Mouse (Mus musculus) erythroblast, adult 5-6 weeks (primary cell): Measurements from ENCODE around the gene Exph5. TPM values are rescaled to one million over a fixed set of nuclear protein-coding genes. Genes with fewer than 3 reads are reported as not detected.

ENCODE experiments used
- ATAC-seq: replicated peaks from 2 replicates; pipeline ENCODE4 v1.8.0; 2016; ENCODE audit warnings: moderate number of reproducible peaks, mild to moderate bottlenecking, moderate TSS enrichment, inconsistent platforms; ENCODE audit not compliant: poor library complexity, low FRiP score, severe bottlenecking
- total RNA-seq, 2 experiments: library from RNA; stranded (forward) in 1 of 2; stranded (reverse) in 1 of 2; fragments of 150-400 nt in 1 of 2; fragments of 200-764, 138-1000 nt in 1 of 2; gene quantifications; 2 replicates each; pipeline versions ENCODE4 v1.2.3 to v1.2.4; 2015 to 2017; ENCODE audit warnings: low replicate concordance in 2 of 2

Exph5 gene
- total RNA-seq, 2 experiments from 2014 or later = not detected

GRCm38 (mm10) chr9:53350331-53350730 is 48.9 kb downstream of the Exph5 start:
- ATAC-seq = no peak

GRCm38 (mm10) chr9:53351899-53352298 is 50.4 kb downstream of the Exph5 start:
- no peak for ATAC-seq

- ATAC-seq = no peak
These were observed 51.7 kb downstream of the Exph5 start for GRCm38 (mm10) chr9:53353161-53353560.

GRCm38 (mm10) chr9:53356219-53357155 is 55.0 kb downstream of the Exph5 start:
- no peak for ATAC-seq

GRCm38 (mm10) chr9:53371339-53371738 is 69.9 kb downstream of the Exph5 start:
- no peak for ATAC-seq

- ATAC-seq = no peak
These were observed 74.4 kb downstream of the Exph5 start for GRCm38 (mm10) chr9:53375907-53376306.

GRCm38 (mm10) chr9:53376820-53377219 is 75.3 kb downstream of the Exph5 start:
- ATAC-seq = no peak

GRCm38 (mm10) chr9:53377597-53377996 is 76.1 kb downstream of the Exph5 start:
- ATAC-seq = no peak

- no peak for ATAC-seq
These were observed 76.7 kb downstream of the Exph5 start for GRCm38 (mm10) chr9:53378171-53378570.

- ATAC-seq = no peak
These were observed 79.1 kb downstream of the Exph5 start for GRCm38 (mm10) chr9:53380595-53380994.

GRCm38 (mm10) chr9:53381113-53381615 is 79.7 kb downstream of the Exph5 start:
- ATAC-seq = no peak

GRCm38 (mm10) chr9:53383951-53384866 is 82.7 kb downstream of the Exph5 start, which contains the start of gene Kdelc2:
TSS of gene Kdelc2 (plus strand) at chr9:53384025.
- ATAC-seq = no peak

GRCm38 (mm10) chr9:53384873-53385272 is 83.4 kb downstream of the Exph5 start:
- ATAC-seq = no peak

- no peak for ATAC-seq
These were observed 86.0 kb downstream of the Exph5 start for GRCm38 (mm10) chr9:53387431-53387830.

- ATAC-seq = no peak
These were observed 87.6 kb downstream of the Exph5 start for GRCm38 (mm10) chr9:53389109-53389508.

GRCm38 (mm10) chr9:53390136-53390535 is 88.7 kb downstream of the Exph5 start:
- ATAC-seq = no peak

- ATAC-seq = no peak
These were observed 96.4 kb downstream of the Exph5 start for GRCm38 (mm10) chr9:53397685-53398387.

- ATAC-seq = no peak
These were observed 96.9 kb downstream of the Exph5 start for GRCm38 (mm10) chr9:53398388-53398700.

GRCm38 (mm10) chr9:53399537-53399936 is 98.1 kb downstream of the Exph5 start:
- ATAC-seq = no peak

GRCm38 (mm10) chr9:53400696-53401095 is 99.2 kb downstream of the Exph5 start:
- no peak for ATAC-seq
